Mouse (Mus musculus): ENCODE data around the gene Camk1d. TPM values are rescaled to one million over a fixed set of nuclear protein-coding genes. Genes with fewer than 3 reads are reported as not detected.
A peak's percentile ranks its signal among the peaks of the same experiment; 100 is the strongest.
"Not testable (repeated sequence)": the region's sequence is repeated elsewhere in the genome, so short reads cannot be mapped to it uniquely, and the experiment has no call there.

Gene Camk1d
- total RNA-seq, 1 experiment from 2014 or later, result 24.0 TPM

DNA sequence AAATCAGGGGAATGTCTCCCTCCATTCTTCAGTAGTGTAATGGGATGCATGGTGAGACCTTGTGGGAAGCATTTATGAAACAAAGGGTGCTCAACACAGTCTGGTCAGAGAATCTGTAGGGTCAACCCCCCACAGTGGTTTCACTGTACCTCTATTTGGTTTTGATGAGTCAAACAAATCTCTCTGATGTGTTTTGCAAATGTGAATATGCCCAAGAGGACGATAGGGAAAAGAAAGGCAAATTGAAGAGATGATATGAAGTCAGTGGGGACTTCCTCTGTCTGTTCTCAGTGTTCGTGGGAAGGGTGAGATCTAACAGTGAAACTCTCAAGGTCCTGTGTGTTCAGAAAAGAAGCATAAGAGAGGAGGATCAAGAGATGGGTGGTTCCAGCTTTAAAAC is 318.4 kb downstream of the Camk1d start:
- ATAC-seq (replicated peaks; ENCODE audit: insufficient number of reproducible peaks, low FRiP score, low TSS enrichment, poor library complexity, severe bottlenecking), result no peak

DNA sequence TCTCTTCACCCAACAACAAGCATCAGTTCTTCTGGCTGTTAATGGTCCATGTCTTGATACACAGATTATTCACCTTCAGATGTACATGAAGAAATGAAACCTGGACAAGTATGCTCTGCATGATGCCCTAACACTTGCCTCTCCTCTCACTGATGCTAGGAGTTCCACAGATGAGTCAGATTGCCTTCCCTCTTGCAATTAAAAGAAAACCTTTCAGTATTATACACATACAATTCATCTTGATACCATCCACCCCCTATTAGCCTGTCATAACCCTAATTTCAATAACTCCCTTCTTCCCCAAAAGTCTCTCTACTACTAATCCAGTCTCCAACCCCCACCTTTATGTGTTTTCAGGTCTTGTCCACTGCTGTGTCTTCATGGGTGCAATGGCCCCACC is 321.4 kb downstream of the Camk1d start:
- ATAC-seq (replicated peaks; ENCODE audit: insufficient number of reproducible peaks, low FRiP score, low TSS enrichment, poor library complexity, severe bottlenecking), result no peak

DNA sequence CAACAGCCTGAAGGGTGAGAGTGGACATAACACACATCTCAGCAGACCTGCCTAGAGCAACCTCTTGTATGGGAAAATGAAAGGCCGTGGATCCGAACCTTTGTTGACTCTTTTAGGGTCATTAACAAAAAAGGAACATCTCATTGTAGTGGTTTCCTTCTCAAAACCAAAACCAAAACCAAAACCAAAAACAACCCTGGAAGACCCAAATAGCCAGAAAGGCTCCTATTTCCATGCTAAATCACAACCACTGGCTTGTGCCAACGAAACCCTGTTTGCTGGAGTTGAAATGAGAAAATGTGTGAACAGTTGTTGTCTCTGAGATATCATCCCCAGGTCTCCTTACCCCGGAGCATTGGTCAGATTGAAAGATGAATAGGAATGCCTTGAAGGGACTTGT is 321.8 kb downstream of the Camk1d start:
- 0 out of 2 replicates have a peak, but pooled peaks have one; percentile 14 for ATAC-seq (replicated peaks; ENCODE audit: insufficient number of reproducible peaks, low FRiP score, low TSS enrichment, poor library complexity, severe bottlenecking)

DNA sequence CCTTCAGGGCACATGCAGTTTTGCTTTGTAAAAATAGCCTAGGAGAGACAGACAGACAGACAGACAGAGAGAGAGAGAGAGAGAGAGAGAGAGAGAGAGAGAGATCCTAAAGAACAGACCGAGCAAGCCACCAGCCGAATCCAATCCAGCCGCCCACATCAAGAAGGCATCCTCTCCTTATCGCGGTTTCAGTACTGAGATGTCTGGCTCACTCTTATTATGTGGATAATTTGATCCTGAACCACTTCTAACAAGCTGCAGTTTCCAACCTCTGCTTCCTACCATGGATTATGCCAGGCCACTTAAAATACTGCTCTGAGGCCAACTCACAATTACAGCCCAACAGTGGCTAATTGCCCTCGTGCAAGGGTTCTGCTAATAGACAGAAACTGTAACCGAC is 325.9 kb downstream of the Camk1d start:
- no peak for ATAC-seq (replicated peaks; ENCODE audit: insufficient number of reproducible peaks, low FRiP score, low TSS enrichment, poor library complexity, severe bottlenecking)

DNA sequence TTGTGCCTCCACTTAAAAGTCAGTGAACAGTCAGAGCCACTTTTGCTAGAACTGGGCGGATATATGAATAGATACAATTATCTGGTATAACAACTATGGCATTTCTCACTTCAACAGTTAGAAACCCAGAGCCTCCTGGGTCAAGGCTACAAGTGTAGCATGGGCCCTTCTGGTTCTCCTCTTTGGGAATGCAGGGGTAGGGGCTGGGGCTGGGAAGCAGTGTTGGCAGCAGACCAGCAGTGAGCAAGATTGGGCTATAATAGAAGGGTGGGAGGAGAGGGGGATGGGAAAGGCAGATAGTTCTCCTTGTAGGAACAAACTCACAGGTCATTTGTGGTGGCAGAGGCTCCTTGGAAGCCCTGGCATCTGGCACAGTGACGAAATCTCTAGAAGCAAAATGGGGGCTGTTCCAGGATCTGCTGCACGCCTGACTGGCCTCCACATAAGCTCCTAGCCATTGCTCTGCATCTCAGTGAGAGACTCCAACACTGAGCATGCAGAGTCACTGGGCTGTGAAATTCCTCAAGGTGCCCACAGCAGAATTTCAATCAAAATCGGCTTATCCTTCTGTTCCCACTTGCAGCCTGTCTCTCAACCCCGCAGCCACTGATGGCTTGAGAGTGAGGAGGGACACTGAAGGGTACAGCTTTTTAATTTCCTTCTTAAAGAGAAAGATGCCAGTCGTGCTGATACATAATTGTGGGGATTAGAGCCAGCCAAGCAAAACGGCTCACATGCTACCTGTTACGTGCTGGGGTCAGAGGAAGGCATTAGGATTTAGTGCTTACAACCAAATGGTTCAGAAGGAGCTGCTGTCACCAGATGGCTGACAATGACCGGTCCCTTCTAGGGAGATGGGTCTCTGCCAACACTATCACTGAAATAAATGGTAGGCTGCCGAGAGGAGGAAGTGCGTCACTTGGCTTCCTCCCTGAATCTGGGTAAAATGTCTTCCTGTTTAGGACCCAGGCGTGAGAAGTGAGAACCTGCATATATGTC is 332.3 kb downstream of the Camk1d start:
- ATAC-seq (replicated peaks; ENCODE audit: insufficient number of reproducible peaks, low FRiP score, low TSS enrichment, poor library complexity, severe bottlenecking), result no peak

DNA sequence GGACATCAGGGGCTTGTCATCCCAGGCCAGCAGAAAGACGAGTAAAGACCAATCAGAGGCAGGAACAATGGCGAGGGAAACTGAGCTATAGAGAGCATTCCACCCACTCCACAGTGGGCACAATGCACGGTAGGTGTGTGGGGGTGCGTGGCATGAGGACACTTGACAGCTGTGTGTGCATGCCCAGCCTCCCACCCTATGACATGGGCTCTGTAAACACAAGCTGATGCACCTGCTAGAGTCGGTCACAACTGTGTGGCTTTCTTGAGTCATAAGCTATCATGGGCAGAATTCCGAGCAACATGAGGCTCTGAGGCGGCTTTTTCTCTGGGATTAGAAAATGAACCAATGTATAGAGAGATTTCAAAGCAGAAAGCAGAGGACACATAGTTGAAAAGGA is 333.3 kb downstream of the Camk1d start:
- no peak for ATAC-seq (replicated peaks; ENCODE audit: insufficient number of reproducible peaks, low FRiP score, low TSS enrichment, poor library complexity, severe bottlenecking)

DNA sequence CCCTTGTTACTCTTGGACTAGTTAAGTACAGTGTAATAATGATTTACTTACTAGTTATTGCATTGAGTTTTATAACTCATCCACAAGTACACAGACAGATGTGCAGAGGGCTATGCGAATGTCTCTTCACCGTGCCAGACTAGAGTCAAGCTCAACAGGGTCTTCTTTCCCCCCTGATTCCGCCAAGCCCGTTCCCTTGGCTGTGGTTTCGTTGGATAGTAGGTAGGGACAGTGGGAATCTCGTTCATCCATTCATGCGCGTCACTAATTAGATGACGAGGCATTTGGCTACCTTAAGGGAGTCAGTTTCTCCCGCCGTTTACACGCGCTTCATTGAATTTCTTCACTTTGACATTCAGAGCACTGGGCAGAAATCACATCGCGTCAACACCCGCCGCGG is 335.4 kb downstream of the Camk1d start:
- ATAC-seq (replicated peaks; ENCODE audit: insufficient number of reproducible peaks, low FRiP score, low TSS enrichment, poor library complexity, severe bottlenecking), result not testable (repeated sequence)

DNA sequence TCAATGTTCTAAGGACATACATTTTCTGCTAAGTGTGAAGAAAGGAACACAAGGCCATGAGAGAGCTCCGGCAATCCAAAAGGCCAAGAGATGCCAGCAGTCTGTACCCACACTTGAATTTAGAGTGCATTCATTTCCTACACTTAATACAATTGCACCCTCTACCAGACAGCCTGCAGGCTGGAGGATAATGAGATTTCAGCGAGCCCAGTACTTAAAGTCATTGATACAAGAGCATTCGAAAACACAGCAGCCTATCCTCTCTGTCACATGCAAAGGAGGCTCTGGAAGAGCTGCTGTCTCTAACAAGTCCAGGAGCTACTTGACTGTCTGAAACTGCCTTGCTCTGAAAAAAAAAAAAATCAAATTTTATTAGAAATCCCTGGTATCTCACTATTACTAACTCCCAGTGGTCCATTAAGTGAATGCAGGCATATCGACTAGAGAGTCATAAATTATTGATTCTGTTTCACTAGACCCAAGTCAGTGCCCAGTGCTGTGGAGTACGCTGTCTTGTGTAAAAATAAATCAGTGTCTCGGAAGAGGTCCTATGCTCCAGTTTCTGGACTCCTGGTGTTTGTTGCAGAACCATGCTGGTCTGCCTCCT is 336.1 kb downstream of the Camk1d start:
- ATAC-seq (replicated peaks; ENCODE audit: insufficient number of reproducible peaks, low FRiP score, low TSS enrichment, poor library complexity, severe bottlenecking), result no peak

DNA sequence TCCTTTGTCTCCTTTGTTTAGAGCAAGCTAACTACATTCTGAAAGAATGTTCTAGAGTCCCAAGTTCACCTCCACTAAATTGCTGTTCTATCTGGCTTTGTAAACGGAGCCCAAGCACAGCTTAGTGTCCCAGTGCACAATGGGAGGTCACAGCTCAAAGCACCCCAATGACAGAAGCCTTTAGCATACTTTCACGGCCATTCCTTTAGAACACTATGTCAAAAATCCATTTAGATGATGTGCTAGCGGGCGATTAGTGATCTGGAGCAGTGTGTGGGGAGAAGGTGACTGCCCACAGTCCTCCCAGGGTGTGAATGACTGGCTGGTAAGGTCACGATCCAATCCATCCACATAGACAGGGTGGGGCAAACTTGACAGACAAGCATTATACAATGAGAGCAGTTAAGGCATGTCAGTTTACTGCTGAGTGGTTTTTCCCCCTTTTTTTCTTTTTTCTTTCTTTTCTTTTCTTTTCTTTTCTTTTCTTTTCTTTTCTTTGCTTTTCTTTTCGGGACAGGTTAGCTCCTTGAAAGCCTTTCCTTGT is 341.4 kb downstream of the Camk1d start:
- no peak for ATAC-seq (replicated peaks; ENCODE audit: insufficient number of reproducible peaks, low FRiP score, low TSS enrichment, poor library complexity, severe bottlenecking)

DNA sequence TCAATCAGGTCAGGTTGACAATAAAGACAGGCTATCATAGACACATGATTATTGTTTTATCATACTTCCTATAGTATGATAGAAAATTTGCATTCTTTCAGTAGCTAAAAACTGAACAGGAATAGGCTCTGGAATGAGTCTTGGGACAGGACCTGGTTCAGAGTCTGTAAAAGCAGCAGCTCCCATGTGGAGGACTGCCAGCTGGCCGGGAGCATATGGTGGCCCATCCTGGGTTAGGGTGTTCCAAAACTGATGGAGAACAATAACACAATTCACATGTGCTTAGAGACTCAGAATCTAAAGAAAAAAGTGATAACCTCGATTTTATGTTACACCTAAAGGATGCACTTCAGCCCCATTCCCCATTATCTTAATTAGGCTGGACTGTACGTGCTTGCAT is 343.0 kb downstream of the Camk1d start:
- ATAC-seq (replicated peaks; ENCODE audit: insufficient number of reproducible peaks, low FRiP score, low TSS enrichment, poor library complexity, severe bottlenecking), result no peak

DNA sequence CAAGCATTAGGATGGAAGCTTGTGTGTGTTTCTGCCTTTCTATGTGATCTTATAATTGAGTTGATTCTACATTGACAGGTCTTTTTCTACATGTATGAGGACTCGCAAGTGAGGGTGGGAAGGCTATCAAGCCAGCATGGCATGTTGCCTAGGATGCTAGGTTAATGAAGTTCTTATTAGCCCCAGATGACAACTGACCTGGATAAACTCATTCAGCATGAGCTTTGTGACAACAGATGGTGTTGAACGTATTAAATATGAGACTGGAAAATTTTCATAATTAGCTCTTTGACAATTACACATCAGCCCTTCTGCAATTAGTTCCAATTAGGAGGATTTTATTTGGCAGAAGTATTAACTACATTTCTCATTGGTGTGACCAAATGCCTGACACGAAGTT is 343.7 kb downstream of the Camk1d start:
- ATAC-seq (replicated peaks; ENCODE audit: insufficient number of reproducible peaks, low FRiP score, low TSS enrichment, poor library complexity, severe bottlenecking), result no peak

DNA sequence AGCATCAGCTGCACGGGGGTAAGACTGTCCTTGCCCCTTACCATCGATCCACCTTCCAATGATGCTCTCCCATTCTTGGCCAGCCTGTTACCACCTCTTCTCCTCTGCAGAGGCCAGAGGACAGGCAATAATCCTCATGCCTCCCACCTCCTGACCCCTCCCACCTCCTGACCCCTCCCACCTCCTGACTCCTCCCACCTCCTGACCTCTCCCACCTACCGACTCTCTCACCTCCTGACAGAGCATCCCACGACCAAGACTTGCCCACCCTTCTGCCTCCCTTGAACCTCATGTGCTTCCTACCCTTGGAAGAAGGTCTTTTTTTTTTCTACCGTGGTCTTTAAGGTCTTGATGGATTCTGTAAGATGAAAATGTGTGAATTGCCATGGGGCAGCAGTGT is 350.5 kb downstream of the Camk1d start:
- ATAC-seq (replicated peaks; ENCODE audit: insufficient number of reproducible peaks, low FRiP score, low TSS enrichment, poor library complexity, severe bottlenecking), result no peak

DNA sequence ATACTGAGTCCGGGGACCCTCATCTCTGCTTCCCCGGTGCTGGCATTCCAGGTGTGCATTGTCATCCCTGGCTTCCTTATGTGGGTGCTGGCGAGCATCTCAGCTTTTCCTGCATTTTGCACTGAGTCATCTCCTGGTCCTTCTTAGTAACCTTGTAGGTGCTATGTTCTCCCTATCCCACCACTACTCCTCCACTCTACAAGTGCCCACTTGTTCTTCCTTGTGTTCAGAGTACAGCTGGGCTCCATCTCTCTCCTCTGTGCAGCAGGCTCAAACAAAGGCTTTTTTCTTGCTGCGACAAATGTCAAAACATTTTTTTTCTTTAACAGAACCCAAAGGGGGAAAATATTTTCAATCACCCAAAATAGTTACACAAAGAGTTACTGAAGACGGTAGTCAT is 356.3 kb downstream of the Camk1d start:
- no peak for ATAC-seq (replicated peaks; ENCODE audit: insufficient number of reproducible peaks, low FRiP score, low TSS enrichment, poor library complexity, severe bottlenecking)

DNA sequence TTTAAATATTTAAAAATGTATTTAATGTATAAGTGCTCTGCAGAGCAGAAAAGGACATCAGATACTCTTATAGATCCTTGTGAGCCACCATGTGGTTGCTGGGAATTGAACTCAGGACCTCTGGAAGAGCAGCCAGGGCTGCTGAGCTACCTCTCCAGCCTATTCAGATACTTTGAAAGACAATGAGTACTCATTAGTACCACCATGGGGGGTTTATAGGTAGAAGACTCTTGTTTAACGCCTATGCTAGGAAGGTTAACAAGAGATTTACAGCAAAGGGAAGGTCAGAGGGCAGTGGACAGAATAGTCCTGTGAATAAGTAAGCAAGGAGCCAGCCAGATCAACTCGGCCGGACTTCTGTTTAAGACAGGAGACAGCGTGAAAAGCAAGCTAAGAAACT is 357.3 kb downstream of the Camk1d start:
- no peak for ATAC-seq (replicated peaks; ENCODE audit: insufficient number of reproducible peaks, low FRiP score, low TSS enrichment, poor library complexity, severe bottlenecking)

DNA sequence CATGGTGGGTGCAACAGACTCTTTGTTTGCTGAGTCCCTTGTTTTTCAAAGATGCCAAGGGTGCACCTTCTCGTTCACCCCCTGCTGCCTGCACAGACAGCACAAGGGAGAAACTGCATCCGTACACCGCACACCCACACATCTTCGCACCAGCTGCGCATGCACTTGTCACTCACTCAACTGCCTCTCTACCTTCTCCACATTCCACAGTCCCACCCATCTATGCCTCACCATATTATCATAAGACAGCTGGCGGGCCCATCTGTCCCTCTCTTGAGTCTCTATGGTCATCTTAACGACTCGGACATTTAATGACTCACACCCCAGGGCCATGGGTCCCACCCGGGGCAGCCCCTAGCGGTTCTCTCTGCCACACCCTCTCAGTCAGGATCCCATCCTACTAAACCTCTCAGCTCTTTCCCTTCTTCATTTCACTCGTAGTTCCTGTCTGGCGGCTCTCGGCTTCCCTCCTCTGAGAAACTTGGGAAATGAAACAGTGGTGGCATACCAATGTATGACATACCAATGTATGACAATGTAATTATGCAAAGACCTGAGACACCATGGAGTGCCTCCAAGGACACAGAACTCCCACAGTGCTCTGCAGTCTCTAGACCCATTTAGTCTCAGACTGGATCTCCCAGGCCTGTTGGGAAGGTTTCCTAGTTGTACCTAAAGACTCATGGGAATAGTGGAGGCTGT is 361.3 kb downstream of the Camk1d start:
- no peak for ATAC-seq (replicated peaks; ENCODE audit: insufficient number of reproducible peaks, low FRiP score, low TSS enrichment, poor library complexity, severe bottlenecking)

DNA sequence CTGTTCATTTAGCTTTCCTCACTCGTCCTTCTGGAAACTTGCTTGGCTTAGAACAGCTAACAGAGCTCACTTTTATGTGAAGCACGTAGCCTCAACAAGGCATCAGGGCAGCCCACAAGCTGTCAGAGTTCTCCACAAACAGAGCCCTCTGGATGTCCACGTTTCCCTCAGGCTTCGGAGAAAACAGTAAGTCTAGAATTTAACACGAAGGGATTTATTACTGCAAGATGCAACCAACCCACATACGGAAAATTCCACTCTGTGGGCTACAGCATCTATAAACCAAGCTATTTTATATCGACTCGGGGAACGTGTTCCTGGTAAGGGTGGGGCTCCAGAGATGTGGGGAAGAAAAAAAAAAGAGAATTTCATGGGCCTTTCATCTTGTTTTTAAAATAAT is 369.0 kb downstream of the Camk1d start:
- ATAC-seq (replicated peaks; ENCODE audit: insufficient number of reproducible peaks, low FRiP score, low TSS enrichment, poor library complexity, severe bottlenecking), result no peak

DNA sequence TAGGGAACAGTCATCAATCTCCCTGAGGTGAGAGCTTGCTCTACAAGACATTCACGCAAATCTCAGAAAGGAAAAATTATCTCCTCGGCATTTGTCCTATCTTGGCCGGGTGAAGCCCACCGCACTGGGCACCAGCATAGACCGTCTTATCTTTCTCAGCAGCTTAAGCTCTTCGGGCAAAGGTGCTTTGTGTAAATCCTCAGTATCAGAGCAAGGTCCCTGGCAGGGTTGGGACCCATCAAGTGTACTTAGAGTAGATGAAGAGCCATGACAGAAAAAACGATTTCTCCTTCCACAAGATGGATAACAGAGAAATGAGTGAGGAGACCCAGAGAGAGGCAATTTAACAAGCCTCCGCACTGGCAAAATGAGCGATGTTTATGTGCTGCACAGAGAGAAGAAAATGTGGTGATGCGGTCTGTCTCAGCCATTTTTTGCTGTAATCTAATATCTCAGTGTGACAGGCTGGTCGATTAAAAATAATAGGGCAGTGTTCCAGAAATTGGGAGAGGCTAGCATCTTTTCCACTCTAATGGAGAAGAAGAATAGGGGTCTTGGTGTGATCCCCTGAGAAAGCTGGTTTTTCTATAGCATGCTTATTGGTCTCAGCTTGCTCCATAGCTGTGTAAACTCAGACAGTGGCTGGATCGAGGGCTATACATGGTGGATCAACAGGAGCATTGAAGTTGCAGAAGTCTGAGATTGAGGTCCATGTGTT is 386.6 kb downstream of the Camk1d start:
- no peak for ATAC-seq (replicated peaks; ENCODE audit: insufficient number of reproducible peaks, low FRiP score, low TSS enrichment, poor library complexity, severe bottlenecking)

DNA sequence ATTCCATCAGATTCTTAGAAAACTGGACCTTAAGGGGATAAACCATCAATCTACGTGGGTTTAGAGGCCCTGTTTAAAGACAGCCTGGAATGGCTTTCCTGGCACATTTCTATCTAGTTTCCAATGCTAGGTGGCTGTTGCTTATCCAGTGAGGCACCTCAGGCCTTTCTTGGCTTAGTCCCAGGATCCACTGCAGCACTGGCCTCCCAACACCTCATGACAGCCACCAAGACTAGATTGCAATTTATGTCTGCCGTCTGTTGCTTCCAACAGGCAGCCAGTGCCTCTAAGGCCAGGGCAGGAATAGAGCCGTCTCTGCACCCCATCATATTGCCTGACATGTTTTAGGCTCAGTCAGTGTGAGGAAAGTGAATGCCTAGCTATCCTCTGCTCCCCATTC is 389.5 kb downstream of the Camk1d start:
- no peak for ATAC-seq (replicated peaks; ENCODE audit: insufficient number of reproducible peaks, low FRiP score, low TSS enrichment, poor library complexity, severe bottlenecking)

Measured in monocyte, adult 5-6 weeks (primary cell).